Mouse (Mus musculus) embryonic facial prominence, embryonic 15.5 days (tissue): ENCODE data around the gene Ackr2. TPM values are rescaled to one million over a fixed set of nuclear protein-coding genes. Genes with fewer than 3 reads are reported as not detected.

Source experiments
- ATAC-seq: fragments of 200-750 bp; cut with Nextera tagmentation; 2 replicates; pipeline ENCODE4 v1.8.0; 2017; ENCODE audit warnings: low read depth, moderate TSS enrichment; ENCODE audit not compliant: insufficient number of reproducible peaks, low FRiP score, low TSS enrichment
- H3K27ac ChIP-seq: fragments of 300-500 bp; sonication (generic); replicated peaks from 2 replicates; pipeline ENCODE4 v1.5.1; 2015; ENCODE audit warnings: mild to moderate bottlenecking, inconsistent platforms
- H3K27me3 ChIP-seq: fragments of 300-500 bp; sonication (generic); 2 replicates; pipeline ENCODE4 v1.6.1; 2015; ENCODE audit warnings: inconsistent platforms
- H3K36me3 ChIP-seq: fragments of 300-500 bp; sonication (generic); 2 replicates; pipeline ENCODE4 v1.6.1; 2015; ENCODE audit warnings: mild to moderate bottlenecking, inconsistent platforms
- H3K4me1 ChIP-seq: fragments of 300-500 bp; sonication (generic); 2 replicates; pipeline ENCODE4 v1.6.1; 2015; ENCODE audit warnings: inconsistent platforms
- H3K4me2 ChIP-seq: fragments of 300-500 bp; sonication (generic); replicated peaks from 2 replicates; pipeline ENCODE4 v1.6.1; 2015; ENCODE audit warnings: mild to moderate bottlenecking, inconsistent platforms
- H3K4me3 ChIP-seq: fragments of 300-500 bp; sonication (generic); replicated peaks from 2 replicates; pipeline ENCODE4 v1.5.1; 2015; ENCODE audit warnings: mild to moderate bottlenecking, inconsistent platforms
- H3K9ac ChIP-seq: fragments of 300-500 bp; sonication (generic); 2 replicates; pipeline ENCODE4 v1.6.1; 2015; ENCODE audit warnings: inconsistent platforms
- H3K9me3 ChIP-seq: fragments of 300-500 bp; sonication (generic); replicated peaks from 2 replicates; pipeline ENCODE4 v1.6.1; 2016; ENCODE audit warnings: inconsistent platforms
- WGBS: fragments of 180-500 bp; shearing (Covaris S2); methylation state at CpG from one replicate; pipeline ENCODE4 v1.1.7; 2015; 5-methylcytosine and 5-hydroxymethylcytosine counted together
- polyA plus RNA-seq: library from polyadenylated mRNA; unstranded; fragments of >200 nt; fragmentation: Nextera tagmentation; extraction: Ambion mirVana; gene quantifications from 2 replicates; pipeline ENCODE4 v1.2.1, GENCODE M21; 2015

Gene Ackr2
- polyA plus RNA-seq, 1 experiment from 2014 or later: 0.67 TPM

- no peak overlapping the region for H3K9ac ChIP-seq
- no peak overlapping the region for H3K4me2 ChIP-seq
- H3K4me3 ChIP-seq: no peak overlapping the region
- no peaks in the 10 kb centered on the region for H3K27me3 ChIP-seq
- H3K4me1 ChIP-seq: peaks cover 10% of the 10 kb centered on the region
- no peaks in the 10 kb centered on the region for H3K9me3 ChIP-seq
- no peak overlapping the region for H3K27ac ChIP-seq
- H3K36me3 ChIP-seq: no peaks in the 10 kb centered on the region
- WGBS: 86% methylated on average over 12 of the region's 12 CpGs
- no peak for ATAC-seq
Observed at GRCm38 (mm10) chr9:121892057-121892687, 6.0 kb upstream of the Ackr2 start.

- H3K4me3 ChIP-seq: no peak overlapping the region
- no peak overlapping the region for H3K4me2 ChIP-seq
- H3K27ac ChIP-seq: no peak overlapping the region
- WGBS: 66% methylated on average over 7 of the region's 7 CpGs
- H3K4me1 ChIP-seq: peaks cover 10% of the 10 kb centered on the region
- no peaks in the 10 kb centered on the region for H3K9me3 ChIP-seq
- no peak overlapping the region for H3K9ac ChIP-seq
- no peaks in the 10 kb centered on the region for H3K36me3 ChIP-seq
- ATAC-seq: no peak
- no peaks in the 10 kb centered on the region for H3K27me3 ChIP-seq
Observed at GRCm38 (mm10) chr9:121894447-121894846, 3.7 kb upstream of the Ackr2 start.

DNA sequence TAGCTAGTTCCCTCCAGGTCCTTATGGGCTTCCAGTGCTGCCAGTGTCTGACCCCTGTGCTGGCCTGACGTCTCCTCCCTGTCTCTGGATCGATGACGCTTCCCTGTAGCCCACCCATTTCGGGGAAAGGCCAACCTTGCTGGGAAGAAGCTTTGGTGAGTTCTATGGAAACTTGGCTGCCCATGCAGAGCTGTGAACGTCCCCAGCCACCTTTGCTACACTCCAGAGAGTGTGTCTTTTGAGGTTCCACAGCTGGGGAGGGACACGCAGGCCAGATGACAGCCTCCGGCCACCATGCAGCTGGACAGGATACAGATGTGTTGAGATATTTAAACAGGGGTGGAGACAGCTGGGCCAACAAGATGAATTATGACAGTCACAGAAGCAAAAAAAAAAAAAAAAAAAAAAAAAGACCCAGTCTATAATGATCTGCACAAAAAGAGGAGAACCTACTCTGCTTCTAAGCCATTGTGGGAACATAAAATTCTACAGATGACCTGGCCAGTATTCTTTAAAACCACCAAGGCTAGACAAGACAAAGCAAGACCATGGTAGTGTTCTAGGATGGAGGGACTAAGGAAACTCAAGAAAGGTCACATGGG lies 2.7 kb upstream of the Ackr2 start:
- WGBS: 70% methylated on average over 7 of the region's 7 CpGs

DNA sequence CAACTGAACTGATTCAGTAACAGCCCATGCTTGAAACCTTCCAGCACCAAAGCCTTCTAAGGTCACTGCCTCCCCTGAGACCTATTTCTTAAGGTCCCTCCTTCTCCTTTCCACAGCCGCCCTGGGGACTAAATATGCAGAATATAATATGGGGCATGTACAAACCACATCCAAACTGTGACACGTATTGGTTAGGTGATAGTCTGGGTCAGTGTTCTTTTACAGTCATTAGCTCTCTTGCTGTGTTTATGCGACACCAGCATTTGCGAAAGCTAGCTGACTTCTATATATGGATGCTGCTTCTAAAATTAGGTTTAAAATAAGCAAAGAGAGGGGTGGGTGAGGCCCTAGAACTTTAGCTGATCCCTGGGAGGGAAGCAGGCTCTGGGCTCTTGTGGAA lies 1.3 kb upstream of the Ackr2 start:
- Histone ChIP-seq H3K27ac (no peak overlapping the region), H3K9ac (no peak overlapping the region), H3K27me3 (no peaks in the 10 kb centered on the region), H3K36me3 (no peaks in the 10 kb centered on the region), H3K4me2 (no peak overlapping the region), H3K4me3 (no peak overlapping the region), H3K4me1 (no peaks in the 10 kb centered on the region), H3K9me3 (no peaks in the 10 kb centered on the region)
- 68% methylated on average over 4 of the region's 4 CpGs for WGBS
- ATAC-seq: no peak

More for the DNA sequence above, 2.7 kb upstream of the Ackr2 start:
- Histone ChIP-seq H3K27ac (no peak overlapping the region), H3K36me3 (no peaks in the 10 kb centered on the region), H3K27me3 (no peaks in the 10 kb centered on the region), H3K4me1 (peaks cover 3% of the 10 kb centered on the region), H3K9me3 (no peaks in the 10 kb centered on the region), H3K4me2 (no peak overlapping the region), H3K4me3 (no peak overlapping the region), H3K9ac (no peak overlapping the region)
- ATAC-seq: no peak

DNA sequence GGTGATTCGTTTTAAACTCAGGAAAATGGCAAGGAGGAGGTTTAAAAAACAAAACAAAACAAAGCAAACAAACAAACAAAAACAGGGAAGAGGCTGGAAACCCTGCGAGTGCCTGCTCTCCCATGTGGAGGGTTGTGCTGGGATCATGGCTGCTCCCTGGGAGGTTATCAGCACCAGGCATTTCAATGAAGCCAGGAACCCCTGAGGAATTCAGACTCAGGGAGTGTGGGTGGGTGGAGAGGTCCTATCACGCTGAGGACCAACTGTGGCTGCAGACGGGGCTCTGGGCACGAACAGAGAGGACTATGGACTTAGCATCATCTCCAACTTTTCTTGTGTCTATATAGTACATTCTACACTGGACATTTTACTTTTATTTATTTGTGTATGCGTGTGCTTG lies 1.2 kb downstream of the Ackr2 start:
- ATAC-seq: no peak
- WGBS: 66% methylated on average over 6 of the region's 6 CpGs
- H3K4me1 ChIP-seq: no peaks in the 10 kb centered on the region
- H3K27me3 ChIP-seq: no peaks in the 10 kb centered on the region
- no peak overlapping the region for H3K27ac ChIP-seq
- H3K9me3 ChIP-seq: no peaks in the 10 kb centered on the region
- H3K9ac ChIP-seq: no peak overlapping the region
- H3K36me3 ChIP-seq: no peaks in the 10 kb centered on the region
- H3K4me2 ChIP-seq: no peak overlapping the region
- H3K4me3 ChIP-seq: no peak overlapping the region

GRCm38 (mm10) chr9:121900282-121900855 lies 2.2 kb downstream of the Ackr2 start:
- no peak overlapping the region for H3K27ac ChIP-seq
- no peak overlapping the region for H3K9ac ChIP-seq
- no peak overlapping the region for H3K4me2 ChIP-seq
- 82% methylated on average over 5 of the region's 5 CpGs for WGBS
- H3K4me1 ChIP-seq: no peaks in the 10 kb centered on the region
- no peaks in the 10 kb centered on the region for H3K9me3 ChIP-seq
- ATAC-seq: no peak
- no peaks in the 10 kb centered on the region for H3K36me3 ChIP-seq
- H3K4me3 ChIP-seq: no peak overlapping the region
- no peaks in the 10 kb centered on the region for H3K27me3 ChIP-seq

- WGBS: 70% methylated on average over 5 of the region's 5 CpGs
- Histone ChIP-seq H3K4me3 (no peak overlapping the region), H3K36me3 (no peaks in the 10 kb centered on the region), H3K9me3 (no peaks in the 10 kb centered on the region), H3K4me2 (no peak overlapping the region), H3K27ac (no peak overlapping the region), H3K27me3 (no peaks in the 10 kb centered on the region), H3K9ac (no peak overlapping the region), H3K4me1 (no peaks in the 10 kb centered on the region)
- ATAC-seq: no peak
Observed at GRCm38 (mm10) chr9:121901710-121902700, 3.9 kb downstream of the Ackr2 start.

- no peak overlapping the region for H3K27ac ChIP-seq
- WGBS: 56% methylated on average over 8 of the region's 8 CpGs
- H3K4me2 ChIP-seq: no peak overlapping the region
- H3K4me1 ChIP-seq: no peaks in the 10 kb centered on the region
- no peak overlapping the region for H3K4me3 ChIP-seq
- no peaks in the 10 kb centered on the region for H3K27me3 ChIP-seq
- no peaks in the 10 kb centered on the region for H3K36me3 ChIP-seq
- no peaks in the 10 kb centered on the region for H3K9me3 ChIP-seq
- ATAC-seq: no peak
- H3K9ac ChIP-seq: no peak overlapping the region
Observed at GRCm38 (mm10) chr9:121903476-121904305, 5.5 kb downstream of the Ackr2 start.

DNA sequence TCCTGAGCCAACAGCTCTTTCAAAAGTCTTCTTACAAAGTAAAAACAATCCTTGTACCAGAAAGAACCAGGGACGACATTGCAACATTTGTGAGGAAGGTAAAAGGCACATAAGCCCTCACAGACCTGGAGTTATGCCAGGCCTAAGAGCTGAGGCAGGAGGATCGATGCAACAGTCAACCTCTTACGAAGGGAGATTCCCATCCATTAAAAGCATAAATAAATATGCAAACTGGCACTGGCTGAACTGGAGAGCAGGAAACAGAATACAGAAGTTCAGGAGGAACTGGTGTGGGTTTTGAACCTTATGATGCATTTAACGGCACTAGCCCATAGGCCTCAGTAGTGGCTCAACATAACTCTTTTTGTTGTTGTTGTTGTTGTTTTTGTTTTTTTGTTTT lies 6.2 kb downstream of the Ackr2 start:
- WGBS: 74% methylated on average over 4 of the region's 4 CpGs
- no peaks in the 10 kb centered on the region for H3K4me1 ChIP-seq
- ATAC-seq: no peak

GRCm38 (mm10) chr9:121904946-121905345 lies 6.8 kb downstream of the Ackr2 start:
- Histone ChIP-seq H3K4me1 (no peaks in the 10 kb centered on the region), H3K9ac (no peak overlapping the region), H3K4me2 (no peak overlapping the region), H3K36me3 (no peaks in the 10 kb centered on the region), H3K27ac (no peak overlapping the region), H3K9me3 (no peaks in the 10 kb centered on the region), H3K4me3 (no peak overlapping the region), H3K27me3 (no peaks in the 10 kb centered on the region)
- WGBS: 88% methylated on average over 7 of the region's 7 CpGs
- ATAC-seq: no peak

More for the DNA sequence above, 6.2 kb downstream of the Ackr2 start:
- H3K27ac ChIP-seq: no peak overlapping the region
- no peak overlapping the region for H3K4me2 ChIP-seq
- no peak overlapping the region for H3K4me3 ChIP-seq
- no peak overlapping the region for H3K9ac ChIP-seq
- H3K36me3 ChIP-seq: no peaks in the 10 kb centered on the region
- no peaks in the 10 kb centered on the region for H3K9me3 ChIP-seq
- H3K27me3 ChIP-seq: no peaks in the 10 kb centered on the region
